Mouse (Mus musculus) gastrocnemius, postnatal 36 days (tissue): ENCODE measurements around the gene Abcb11. TPM values are rescaled to one million over a fixed set of nuclear protein-coding genes. Genes with fewer than 3 reads are reported as not detected.

Experiments used
- DNase-seq, 2 experiments: peaks; one replicate each; pipeline ENCODE4 v3.0.0; 2022
- intact Hi-C: fragments of 180-260 bp; cut with DNase I; formaldehyde crosslinking; loops from one replicate; pipeline ENCODE4 v1.15.1; 2025
- total RNA-seq, 2 experiments: library from RNA; stranded (reverse); gene quantifications; 2 replicates each; pipeline ENCODE4 v1.2.3; 2021

Abcb11 gene
- total RNA-seq, 2 experiments from 2014 or later = not detected

DNA sequence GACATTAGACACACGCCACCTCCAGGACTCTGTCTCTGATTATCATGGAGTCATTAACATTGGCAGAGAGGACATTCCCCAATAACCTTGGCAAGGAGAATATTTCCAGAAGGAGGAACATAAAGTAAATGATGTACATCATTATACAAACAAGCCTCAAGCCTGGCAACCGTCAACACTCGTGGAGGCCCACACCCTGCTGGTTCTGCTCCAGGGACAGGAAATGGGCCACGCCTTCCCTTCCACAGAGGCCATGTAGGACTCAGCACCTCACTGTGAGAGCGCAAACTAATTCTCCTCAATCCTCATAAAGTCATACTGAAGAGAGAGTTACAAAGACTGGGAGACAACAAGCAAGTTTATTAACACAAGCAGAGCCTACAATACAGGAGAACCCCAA is 148.9 kb downstream of the Abcb11 start:
- intact Hi-C loops = no loop called here

DNA sequence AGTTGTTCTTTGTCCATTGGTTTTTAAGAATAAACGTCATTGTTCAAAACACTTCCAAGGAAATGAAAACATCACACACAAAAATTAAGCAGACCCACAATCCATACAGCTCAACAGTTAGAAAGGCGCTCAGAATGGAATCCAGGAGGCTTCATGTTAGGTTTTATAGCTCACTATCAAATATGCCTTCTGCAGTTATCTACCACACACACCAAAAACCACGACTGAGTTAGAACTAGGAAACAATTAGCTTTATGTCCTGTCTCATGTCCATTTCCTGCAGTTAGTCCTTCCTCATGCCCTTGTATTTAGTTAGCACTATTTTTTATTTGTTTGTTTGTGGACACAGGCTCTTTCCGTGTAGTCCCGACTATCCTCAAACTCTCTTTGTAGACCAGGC is 151.4 kb downstream of the Abcb11 start:
- intact Hi-C loops = no loop called here
- DNase-seq = no peak

More for the DNA sequence above, 148.9 kb downstream of the Abcb11 start:
- no peak for DNase-seq

DNA sequence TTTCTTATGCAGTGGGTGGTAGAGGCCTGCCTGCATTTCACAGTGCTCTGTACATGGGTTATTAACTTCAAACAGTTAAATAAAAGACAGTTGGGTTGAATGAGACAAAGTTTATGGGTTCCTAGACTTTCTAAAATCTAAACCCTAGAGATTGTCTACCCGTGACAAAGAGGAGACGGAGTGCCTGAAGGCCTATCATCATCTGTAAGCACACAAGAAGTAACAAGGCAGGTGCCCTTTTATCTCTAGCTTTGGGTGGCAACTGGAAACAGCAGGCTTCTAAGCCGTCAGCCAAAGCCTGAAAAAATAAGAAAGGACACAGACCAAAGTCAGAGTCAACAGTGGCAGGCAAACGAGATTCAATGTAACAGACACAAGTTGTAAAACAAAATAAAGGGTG is 153.2 kb downstream of the Abcb11 start:
- DNase-seq = no peak
- intact Hi-C loops = no loop called here

DNA sequence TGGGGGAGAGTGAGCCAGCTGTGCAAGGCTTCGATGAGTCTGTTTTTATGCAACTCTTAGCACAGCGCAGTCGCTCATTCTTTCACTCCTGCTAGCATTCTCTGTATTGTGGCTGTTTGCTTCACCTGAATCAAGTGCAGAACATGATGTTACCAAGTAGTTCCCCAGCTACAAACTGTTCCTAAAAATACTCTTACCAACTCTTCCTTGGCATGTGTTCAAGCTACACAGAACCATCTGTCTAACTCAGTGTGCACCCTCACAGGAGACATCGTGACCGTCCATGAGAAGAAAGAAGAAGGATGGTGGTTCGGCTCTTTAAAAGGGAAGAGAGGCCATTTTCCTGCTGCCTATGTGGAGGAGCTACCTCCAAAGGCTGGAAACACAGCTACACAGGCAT is 153.7 kb downstream of the Abcb11 start:
- DNase-seq = no peak

More for the DNA sequence above, 153.7 kb downstream of the Abcb11 start:
- intact Hi-C loops = no loop called here

Other genes with a start within 250 kb of the Abcb11 start
- gene Nostrin, start 206.8 kb downstream of the Abcb11 start, total RNA-seq = 1 to 10 TPM; 1.3 to 2.3 TPM
- gene Spc25, start 136.4 kb downstream of the Abcb11 start, total RNA-seq = 1 to 10 TPM in 1 of 2 experiments, under 1 TPM in 1; 0.66 to 1.1 TPM
- gene G6pc2, start 131.5 kb downstream of the Abcb11 start, total RNA-seq = not detected
- gene Dhrs9, start 37.8 kb upstream of the Abcb11 start, total RNA-seq = not detected
- gene Lrp2, start 243.4 kb upstream of the Abcb11 start, total RNA-seq = not detected